Mouse (Mus musculus) heart, embryonic 14.5 days (tissue): ENCODE data around the gene Sh3rf3. TPM values are rescaled to one million over a fixed set of nuclear protein-coding genes. Genes with fewer than 3 reads are reported as not detected.

Experiments used
- ATAC-seq: fragments of 200-750 bp; cut with Nextera tagmentation; 2 replicates; pipeline ENCODE4 v1.8.0; 2017; ENCODE audit warnings: low read depth, moderate TSS enrichment; ENCODE audit not compliant: insufficient number of reproducible peaks, insufficient read depth, low FRiP score
- H3K27ac ChIP-seq, 2 experiments: fragments of 200-500 bp in 1 of 2; fragments of 300-500 bp in 1 of 2; sonication (generic) in 1 of 2; replicated peaks in 1 of 2; 2 replicates each; pipeline ENCODE4 v1.5.1; 2012 to 2014; ENCODE audit warnings: low read depth in 2 of 2, low read length in 2 of 2, control low read depth in 1 of 2, mild to moderate bottlenecking in 1 of 2, mixed read lengths in 1 of 2; ENCODE audit not compliant: control insufficient read depth in 1 of 2, insufficient read depth in 1 of 2
- H3K27me3 ChIP-seq: fragments of 300-500 bp; sonication (generic); 2 replicates; pipeline ENCODE4 v1.6.1; 2014; ENCODE audit warnings: mild to moderate bottlenecking, low read length, control low read depth; ENCODE audit not compliant: control insufficient read depth, insufficient read depth
- H3K36me3 ChIP-seq: fragments of 300-500 bp; sonication (generic); 2 replicates; pipeline ENCODE4 v1.6.1; 2014; ENCODE audit warnings: mild to moderate bottlenecking, control low read depth, low read length, mixed read lengths; ENCODE audit not compliant: control insufficient read depth, insufficient read depth
- H3K4me1 ChIP-seq, 2 experiments: fragments of 200-500 bp in 1 of 2; fragments of 300-500 bp in 1 of 2; sonication (generic) in 1 of 2; 2 replicates each; pipeline ENCODE4 v1.6.1; 2012 to 2014; ENCODE audit warnings: low read length in 2 of 2, control low read depth in 1 of 2, mixed read lengths in 1 of 2; ENCODE audit not compliant: control insufficient read depth in 2 of 2, insufficient read depth in 2 of 2
- H3K4me2 ChIP-seq: fragments of 300-500 bp; sonication (generic); 2 replicates; pipeline ENCODE4 v1.6.1; 2014; ENCODE audit warnings: mild to moderate bottlenecking, low read length
- H3K4me3 ChIP-seq, 2 experiments: fragments of 200-500 bp in 1 of 2; fragments of 300-500 bp in 1 of 2; sonication (generic) in 1 of 2; 2 replicates each; pipeline ENCODE4 v1.5.1; 2012 to 2014; ENCODE audit warnings: low read length in 2 of 2, mild to moderate bottlenecking in 2 of 2, control low read depth in 1 of 2, low read depth in 1 of 2, moderate library complexity in 1 of 2; ENCODE audit not compliant: control insufficient read depth in 1 of 2, insufficient read depth in 1 of 2
- H3K9ac ChIP-seq: fragments of 300-500 bp; sonication (generic); 2 replicates; pipeline ENCODE4 v1.6.1; 2014; ENCODE audit warnings: mild to moderate bottlenecking, low read length
- H3K9me3 ChIP-seq: fragments of 300-500 bp; sonication (generic); 2 replicates; pipeline ENCODE4 v1.6.1; 2016; ENCODE audit warnings: low read length, control low read depth; ENCODE audit not compliant: control insufficient read depth
- WGBS: fragments of 180-500 bp; shearing (Covaris S2); extraction: QIAGEN DNeasy Blood & Tissue Kit; methylation state at CpG from one replicate; pipeline ENCODE4 v1.1.7; 2014; 5-methylcytosine and 5-hydroxymethylcytosine counted together
- polyA plus RNA-seq: library from polyadenylated mRNA; unstranded; fragments of >200 nt; fragmentation: Nextera tagmentation; extraction: Ambion mirVana; gene quantifications from 2 replicates; pipeline ENCODE4 v1.2.1, GENCODE M21; 2014

Gene Sh3rf3
- polyA plus RNA-seq, 1 experiment from 2014 or later, result 0.65 TPM

GRCm38 (mm10) chr10:58855199-58855751 is 42.1 kb downstream of the Sh3rf3 start:
- no peaks in the 10 kb centered on the region for H3K27me3 ChIP-seq
- no peaks in the 10 kb centered on the region for H3K9me3 ChIP-seq
- WGBS, result 21% methylated on average over 5 of the region's 5 CpGs
- no peak overlapping the region for H3K27ac ChIP-seq
- no peak overlapping the region for H3K4me3 ChIP-seq
- no peak for ATAC-seq
- peak overlapping the region; percentile 40 for H3K4me2 ChIP-seq
- no peak overlapping the region for H3K9ac ChIP-seq
- H3K36me3 ChIP-seq, result no peaks in the 10 kb centered on the region
- peaks cover 4 to 11% of the 10 kb centered on the region in 2 experiments; a peak in 3 of 4 replicates for H3K4me1 ChIP-seq

GRCm38 (mm10) chr10:58855814-58856213 is 42.7 kb downstream of the Sh3rf3 start:
- no peak overlapping the region for H3K4me2 ChIP-seq
- 65% methylated on average over 9 of the region's 9 CpGs for WGBS
- H3K27ac ChIP-seq, result no peak overlapping the region
- H3K27me3 ChIP-seq, result no peaks in the 10 kb centered on the region
- H3K4me1 ChIP-seq, result peaks cover 4 to 11% of the 10 kb centered on the region in 2 experiments; a peak in 3 of 4 replicates
- H3K9me3 ChIP-seq, result no peaks in the 10 kb centered on the region
- no peaks in the 10 kb centered on the region for H3K36me3 ChIP-seq
- H3K4me3 ChIP-seq, result no peak overlapping the region
- no peak overlapping the region for H3K9ac ChIP-seq
- ATAC-seq, result no peak

- H3K27ac ChIP-seq, result no peak overlapping the region
- H3K27me3 ChIP-seq, result no peaks in the 10 kb centered on the region
- ATAC-seq, result no peak
- H3K4me1 ChIP-seq, result peaks cover 4 to 11% of the 10 kb centered on the region in 2 experiments; a peak in 3 of 4 replicates
- H3K9ac ChIP-seq, result no peak overlapping the region
- no peaks in the 10 kb centered on the region for H3K36me3 ChIP-seq
- H3K9me3 ChIP-seq, result no peaks in the 10 kb centered on the region
- no peak overlapping the region for H3K4me3 ChIP-seq
- H3K4me2 ChIP-seq, result no peak overlapping the region
Observed at GRCm38 (mm10) chr10:58856742-58857141, 43.6 kb downstream of the Sh3rf3 start.

GRCm38 (mm10) chr10:58864735-58865134 is 51.6 kb downstream of the Sh3rf3 start:
- Histone ChIP-seq H3K9me3 (no peaks in the 10 kb centered on the region), H3K4me3 (no peak overlapping the region), H3K9ac (no peak overlapping the region), H3K4me1 (no peaks in the 10 kb centered on the region), H3K36me3 (no peaks in the 10 kb centered on the region), H3K27ac (no peak overlapping the region), H3K4me2 (no peak overlapping the region), H3K27me3 (no peaks in the 10 kb centered on the region)
- no peak for ATAC-seq
- WGBS, result 76% methylated on average over 2 of the region's 2 CpGs

- H3K36me3 ChIP-seq, result no peaks in the 10 kb centered on the region
- WGBS, result 69% methylated on average over 2 of the region's 2 CpGs
- no peaks in the 10 kb centered on the region for H3K9me3 ChIP-seq
- no peaks in the 10 kb centered on the region; the same call in 1 of the 2 replicates for H3K27me3 ChIP-seq
- no peak overlapping the region for H3K27ac ChIP-seq
- no peak overlapping the region for H3K4me2 ChIP-seq
- no peak for ATAC-seq
- no peak overlapping the region for H3K4me3 ChIP-seq
- H3K9ac ChIP-seq, result no peak overlapping the region
- no peaks in the 10 kb centered on the region for H3K4me1 ChIP-seq
Observed at GRCm38 (mm10) chr10:58867536-58867935, 54.4 kb downstream of the Sh3rf3 start.

- no peaks in the 10 kb centered on the region for H3K36me3 ChIP-seq
- no peak overlapping the region for H3K9ac ChIP-seq
- H3K27me3 ChIP-seq, result no peaks in the 10 kb centered on the region; the same call in 1 of the 2 replicates
- no peaks in the 10 kb centered on the region for H3K9me3 ChIP-seq
- H3K4me1 ChIP-seq, result no peaks in the 10 kb centered on the region
- no peak for ATAC-seq
- H3K4me3 ChIP-seq, result no peak overlapping the region
- WGBS, result 89% methylated on average over 1 of the region's 1 CpGs
- no peak overlapping the region for H3K27ac ChIP-seq
- no peak overlapping the region for H3K4me2 ChIP-seq
Observed at GRCm38 (mm10) chr10:58869836-58870235, 56.7 kb downstream of the Sh3rf3 start.

GRCm38 (mm10) chr10:58871149-58871820 is 58.1 kb downstream of the Sh3rf3 start:
- H3K36me3 ChIP-seq, result no peaks in the 10 kb centered on the region
- 72% methylated on average over 10 of the region's 10 CpGs for WGBS
- no peak for ATAC-seq

More at GRCm38 (mm10) chr10:58871149-58871820, 58.1 kb downstream of the Sh3rf3 start:
- no peaks in the 10 kb centered on the region; the same call in 1 of the 2 replicates for H3K27me3 ChIP-seq
- H3K9me3 ChIP-seq, result no peaks in the 10 kb centered on the region
- no peak overlapping the region for H3K27ac ChIP-seq
- H3K4me3 ChIP-seq, result no peak overlapping the region
- no peak overlapping the region for H3K9ac ChIP-seq
- no peak overlapping the region for H3K4me2 ChIP-seq
- no peaks in the 10 kb centered on the region for H3K4me1 ChIP-seq
